Mouse (Mus musculus) brain, embryonic 14.5 days (tissue): ENCODE measurements around the gene Snip1.
A peak's percentile ranks its signal among the peaks of the same experiment; 100 is the strongest.

Experiments
- CTCF ChIP-seq: fragments of 200-500 bp; IDR thresholded peaks from 2 replicates; pipeline ENCODE4 v1.5.1; 2012; ENCODE audit warnings: inconsistent platforms, mild to moderate bottlenecking, moderate library complexity, borderline replicate concordance; ENCODE audit not compliant: insufficient read depth, insufficient read length; ENCODE audit errors: extremely low read depth
- POLR2A ChIP-seq: fragments of 200-500 bp; IDR thresholded peaks from 2 replicates; pipeline ENCODE4 v1.6.1; 2012; ENCODE audit warnings: mild to moderate bottlenecking, inconsistent platforms, borderline replicate concordance; ENCODE audit not compliant: poor library complexity, insufficient read depth, insufficient read length, severe bottlenecking; ENCODE audit errors: extremely low read depth

- TF ChIP-seq CTCF (peak; percentile 83), POLR2A (no peak)
Observed at GRCm38 (mm10) chr4:125059025-125059424, 7.4 kb upstream of the Snip1 start.
